Mouse (Mus musculus) testis, adult 2 months (tissue): ENCODE measurements around the gene Sptbn4.

Experiments
- CTCF ChIP-seq: fragments of 200-500 bp; IDR thresholded peaks from 2 replicates; pipeline ENCODE4 v1.5.1; 2012; ENCODE audit warnings: low read depth, mild to moderate bottlenecking, inconsistent platforms, low read length, moderate library complexity; ENCODE audit not compliant: control insufficient read depth, insufficient read depth, insufficient replicate concordance
- POLR2A ChIP-seq: fragments of 200-500 bp; IDR thresholded peaks from 2 replicates; pipeline ENCODE4 v1.6.1; 2012; ENCODE audit warnings: low read depth, mild to moderate bottlenecking, inconsistent platforms, low read length, moderate library complexity; ENCODE audit not compliant: control insufficient read depth

- TF ChIP-seq CTCF: no peak
- TF ChIP-seq POLR2A: no peak
Measured at GRCm38 (mm10) chr7:27404203-27404942, 43.1 kb downstream of the Sptbn4 start.
